Mouse (Mus musculus) right cerebral cortex, postnatal 4 days (tissue): ENCODE data around the gene Olfr284.
A peak's percentile ranks its signal among the peaks of the same experiment; 100 is the strongest.

Experiments used
- DNase-seq: peaks from one replicate; pipeline ENCODE4 v3.0.0-alpha.2; 2022

The Olfr284 gene

DNA sequence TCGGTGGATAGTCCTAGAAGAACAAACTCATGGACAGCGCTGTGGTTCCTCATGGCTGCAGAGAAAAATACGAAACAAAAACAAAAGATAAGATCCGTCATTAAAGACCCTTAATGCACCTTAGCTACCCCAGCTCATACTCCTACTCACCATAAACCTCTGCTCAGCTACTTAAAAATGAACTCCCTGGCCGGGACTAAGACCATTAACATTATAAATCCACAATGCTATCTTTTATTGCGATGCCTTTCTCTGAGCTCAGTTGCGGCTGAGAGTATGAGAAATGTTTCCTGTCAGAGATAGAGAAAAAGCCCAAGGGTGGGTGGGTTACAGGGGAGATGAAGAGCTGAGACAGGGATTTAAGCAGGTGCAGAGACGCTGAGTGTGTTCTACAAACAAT is at the start of gene Olfr284:
Gene Olfr284, minus strand, starts transcription at position 101 of the 400 bp plus-strand sequence.
- DNase-seq, result no peak

DNA sequence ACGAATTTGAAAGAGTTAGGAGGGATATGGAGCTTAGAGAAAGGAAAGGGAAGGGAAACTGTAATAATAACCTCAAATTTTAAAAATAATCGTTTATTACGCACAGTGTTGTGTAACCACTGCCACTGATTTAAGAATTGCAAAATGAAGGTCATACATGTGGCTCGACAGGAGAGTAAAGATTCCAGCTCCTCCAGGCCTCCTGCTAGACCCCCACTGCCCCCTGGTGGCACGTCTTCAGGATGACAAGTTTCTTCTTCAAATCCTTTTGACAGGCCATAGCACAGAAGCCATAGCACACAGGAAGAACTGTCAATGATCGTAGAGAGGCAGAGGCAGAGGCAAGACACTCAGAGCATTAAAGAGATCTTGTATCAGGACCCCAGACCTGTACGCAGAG is 49.0 kb upstream of the Olfr284 start:
- DNase-seq, result peak; percentile 85

DNA sequence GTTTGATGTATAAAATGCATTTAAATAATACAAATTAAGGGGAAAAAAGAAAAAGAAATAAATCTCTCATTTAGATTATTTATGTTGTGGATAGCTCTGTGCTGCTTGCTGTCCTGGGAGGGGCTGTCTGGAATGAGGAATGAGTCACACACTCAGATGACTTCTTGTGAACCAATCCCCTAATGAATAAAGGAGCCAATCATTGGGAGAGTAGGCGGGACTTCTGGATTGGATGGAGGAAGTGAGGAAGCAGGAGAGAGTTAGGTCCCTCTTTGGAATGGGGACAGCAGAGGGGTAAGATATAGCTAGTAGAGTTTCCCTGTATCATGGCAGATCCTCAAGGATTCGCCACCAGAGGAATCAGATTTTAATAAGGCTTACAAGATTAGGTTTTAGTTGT is 46.8 kb upstream of the Olfr284 start:
- no peak for DNase-seq

- no peak for DNase-seq
Measured at GRCm38 (mm10) chr15:98380846-98381245, 40.1 kb upstream of the Olfr284 start, which contains the start of gene Olfr283. Gene Olfr283 (minus strand): TSS chr15:98380946.

DNA sequence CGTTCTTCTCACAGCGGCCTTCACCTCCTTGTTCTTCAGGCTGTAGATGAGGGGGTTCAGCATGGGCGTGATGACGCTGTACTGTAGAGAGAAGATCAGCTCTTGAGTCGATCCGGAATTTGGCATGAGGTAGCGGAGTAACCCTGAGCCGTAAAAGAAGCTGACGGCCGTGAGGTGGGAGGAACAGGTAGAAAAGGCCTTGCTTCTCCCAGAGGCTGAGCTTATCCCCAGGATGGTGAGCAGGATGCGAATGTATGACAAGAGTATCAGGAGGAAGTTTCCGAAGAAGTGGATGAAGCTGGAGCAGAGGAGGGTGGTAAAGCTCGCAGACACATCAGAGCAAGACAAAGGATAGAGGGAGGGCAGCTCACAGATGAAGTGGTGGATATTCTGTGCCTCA is 37.4 kb upstream of the Olfr284 start:
- DNase-seq, result no peak

DNA sequence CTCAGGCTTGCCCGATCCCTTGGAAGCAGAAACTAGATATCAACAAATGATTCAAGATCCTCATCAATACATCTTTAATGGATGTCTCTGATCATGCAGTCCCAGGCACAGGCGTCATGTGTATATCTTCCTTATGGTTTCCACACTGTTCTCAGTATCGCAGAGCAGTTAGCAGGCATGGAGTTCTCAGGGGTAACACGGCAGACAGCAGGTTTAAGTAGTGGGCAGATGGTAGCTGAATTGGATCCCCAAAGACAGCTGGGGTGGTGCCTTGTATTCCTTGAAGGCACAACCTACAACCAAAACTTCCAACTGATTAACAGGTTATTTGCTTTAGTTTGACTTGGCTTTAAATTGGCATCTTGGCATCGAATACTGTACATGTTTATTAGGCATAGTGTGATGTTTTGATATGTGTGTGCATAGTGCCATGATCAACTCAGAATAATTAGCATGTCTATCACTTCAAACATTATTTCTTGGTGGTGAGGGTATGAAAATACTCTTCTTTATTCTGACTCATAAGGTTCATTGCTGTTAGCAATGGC is 23.5 kb downstream of the Olfr284 start, which contains the start of gene Olfr285:
Gene Olfr285, minus strand, starts transcription at position 177 of the 548 bp plus-strand sequence.
- no peak for DNase-seq

DNA sequence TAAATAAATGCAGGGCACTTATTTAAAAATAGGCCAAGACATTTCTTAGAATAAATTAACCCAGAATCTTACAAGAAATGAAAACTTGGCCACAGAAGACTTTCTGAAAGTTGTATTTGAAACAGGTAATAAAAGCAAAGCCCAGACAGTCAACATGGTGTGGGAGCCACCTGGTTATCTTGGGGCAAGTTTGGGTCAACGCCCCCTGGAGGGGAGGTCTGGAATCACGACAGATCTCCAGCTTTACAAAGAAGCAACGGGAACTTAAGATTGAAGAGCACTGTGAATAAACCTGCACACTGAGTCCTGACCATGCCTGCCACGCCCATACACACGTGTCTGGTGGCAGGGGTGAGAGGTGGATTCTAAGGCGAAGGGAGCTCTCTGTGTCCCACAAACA is 25.1 kb downstream of the Olfr284 start:
- no peak for DNase-seq

DNA sequence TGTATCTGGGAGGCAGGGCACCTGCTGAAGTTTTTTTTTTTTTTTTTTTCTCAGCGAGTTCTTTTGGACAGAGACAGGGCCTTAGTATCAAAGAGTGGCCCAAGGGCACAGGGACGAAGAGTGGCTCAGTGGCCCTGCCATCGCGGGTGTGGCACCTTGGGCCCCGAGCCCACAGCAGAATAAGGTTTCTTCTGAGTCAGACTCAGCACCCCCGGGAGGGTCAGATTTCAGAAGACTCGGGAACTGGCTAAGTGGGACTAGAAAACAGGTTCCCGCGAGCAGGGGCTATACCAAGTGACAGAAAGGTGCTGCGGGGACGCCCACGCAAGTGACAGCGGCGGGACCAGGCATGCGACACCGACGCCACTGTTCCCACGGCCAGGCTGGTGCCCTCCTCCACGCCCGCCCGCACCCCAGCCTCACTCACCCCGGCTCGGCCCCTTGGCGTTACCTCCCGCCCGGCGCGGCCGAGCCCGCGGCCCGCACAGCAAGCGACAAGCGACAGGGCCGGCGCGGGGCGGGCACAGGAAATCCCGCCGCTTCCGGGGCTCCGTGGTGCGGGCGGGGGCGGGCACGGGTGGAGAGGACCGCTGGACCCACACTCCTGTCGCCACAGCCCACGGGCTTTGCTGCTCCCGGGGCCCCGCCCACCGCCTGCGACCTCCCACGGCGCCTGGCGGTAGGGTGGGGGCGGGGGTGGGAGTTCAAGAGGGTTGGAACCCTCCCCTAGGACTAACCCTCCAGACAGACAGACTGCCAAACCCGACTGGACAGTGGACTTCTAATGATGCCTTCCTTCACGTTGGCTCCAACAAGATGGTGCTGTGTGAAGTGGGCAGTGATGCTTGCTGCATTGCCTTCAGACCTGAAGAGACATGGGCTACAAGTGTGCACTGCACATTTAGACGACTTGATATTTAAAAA is 44.9 kb downstream of the Olfr284 start, which contains the start of gene Zfp641:
Gene Zfp641, minus strand, starts transcription at position 534 of the 924 bp plus-strand sequence.
- DNase-seq, result peak; percentile 71

- DNase-seq, result no peak
Measured at GRCm38 (mm10) chr15:98293651-98294050, 47.1 kb downstream of the Olfr284 start.
